Mouse (Mus musculus): Measurements from ENCODE around the gene Pglyrp2.

DNA sequence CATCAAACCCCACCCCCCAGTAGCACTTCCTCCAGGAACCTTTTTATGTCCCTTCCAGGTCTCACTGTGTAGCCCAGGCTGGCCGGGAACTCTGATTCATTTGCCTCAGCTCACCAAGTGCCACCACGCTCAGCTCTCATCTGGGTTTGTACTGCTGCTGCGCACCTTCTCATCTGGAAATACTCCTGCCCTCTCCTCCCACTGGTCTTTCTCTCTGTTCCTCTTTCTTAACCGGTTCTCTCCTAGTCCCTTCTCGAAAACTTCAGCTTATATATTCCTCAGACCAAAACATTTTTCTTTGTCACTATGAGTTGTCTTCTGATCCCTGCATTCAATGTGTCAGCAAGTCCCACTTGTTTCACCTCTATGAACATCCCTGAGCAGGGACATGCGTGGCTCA lies 19.3 kb upstream of the Pglyrp2 start:
- TF ChIP-seq CHD2 (IDR thresholded peaks at IDR 0.05; ENCODE audit: low read depth, low read length) (no peak), HCFC1 (IDR thresholded peaks at IDR 0.05; ENCODE audit: borderline replicate concordance, insufficient read depth, low read length) (no peak)

Data from ES-E14 (cell line).